Mouse (Mus musculus): ENCODE data around the gene Gpr179. TPM values are rescaled to one million over a fixed set of nuclear protein-coding genes. Genes with fewer than 3 reads are reported as not detected.
A peak's percentile ranks its signal among the peaks of the same experiment; 100 is the strongest.
"Not testable (repeated sequence)": the region's sequence is repeated elsewhere in the genome, so short reads cannot be mapped to it uniquely, and the experiment has no call there.

Gene Gpr179
- polyA plus RNA-seq, 1 experiment from 2014 or later, result 0.07 TPM

DNA sequence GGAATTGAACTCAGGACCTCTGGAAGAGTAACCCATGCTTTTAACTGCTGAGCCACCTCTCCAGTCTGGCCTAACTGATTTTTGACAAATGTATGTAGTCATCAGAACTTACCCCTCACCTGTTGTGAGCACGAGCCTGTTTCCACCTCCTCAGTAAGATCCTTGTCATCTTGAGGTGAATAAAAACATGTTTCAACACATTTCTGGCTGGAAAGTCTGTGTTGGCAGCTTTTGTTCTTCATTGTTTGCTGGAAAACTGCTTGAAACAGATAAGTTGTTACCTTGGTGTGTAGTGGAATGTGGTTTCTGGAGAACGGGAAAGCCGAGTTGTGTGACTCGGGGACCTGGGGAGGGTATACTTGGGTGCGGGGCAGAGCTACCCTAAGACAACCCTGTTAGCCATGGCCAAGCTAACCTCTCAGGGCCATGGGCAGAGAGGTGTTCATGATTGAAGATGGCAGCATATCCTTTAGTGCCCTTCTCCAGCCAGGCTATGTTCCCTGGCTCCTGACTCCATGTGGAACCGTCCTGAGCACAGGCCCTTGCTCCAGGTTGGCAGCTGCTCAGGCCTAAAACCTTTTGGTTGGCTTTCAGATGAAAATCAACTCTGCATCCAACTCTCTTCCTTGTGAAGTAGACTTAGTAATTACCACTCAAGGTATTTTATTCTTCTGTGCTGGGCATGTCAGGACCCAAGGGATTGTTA is 20.4 kb upstream of the Gpr179 start:
- 90% methylated on average over 6 of the region's 6 CpGs for WGBS
- peaks cover 57% of the 10 kb centered on the region for H3K36me3 ChIP-seq (replicated peaks)
- no peak for DNase-seq (ENCODE audit: low spot score)

DNA sequence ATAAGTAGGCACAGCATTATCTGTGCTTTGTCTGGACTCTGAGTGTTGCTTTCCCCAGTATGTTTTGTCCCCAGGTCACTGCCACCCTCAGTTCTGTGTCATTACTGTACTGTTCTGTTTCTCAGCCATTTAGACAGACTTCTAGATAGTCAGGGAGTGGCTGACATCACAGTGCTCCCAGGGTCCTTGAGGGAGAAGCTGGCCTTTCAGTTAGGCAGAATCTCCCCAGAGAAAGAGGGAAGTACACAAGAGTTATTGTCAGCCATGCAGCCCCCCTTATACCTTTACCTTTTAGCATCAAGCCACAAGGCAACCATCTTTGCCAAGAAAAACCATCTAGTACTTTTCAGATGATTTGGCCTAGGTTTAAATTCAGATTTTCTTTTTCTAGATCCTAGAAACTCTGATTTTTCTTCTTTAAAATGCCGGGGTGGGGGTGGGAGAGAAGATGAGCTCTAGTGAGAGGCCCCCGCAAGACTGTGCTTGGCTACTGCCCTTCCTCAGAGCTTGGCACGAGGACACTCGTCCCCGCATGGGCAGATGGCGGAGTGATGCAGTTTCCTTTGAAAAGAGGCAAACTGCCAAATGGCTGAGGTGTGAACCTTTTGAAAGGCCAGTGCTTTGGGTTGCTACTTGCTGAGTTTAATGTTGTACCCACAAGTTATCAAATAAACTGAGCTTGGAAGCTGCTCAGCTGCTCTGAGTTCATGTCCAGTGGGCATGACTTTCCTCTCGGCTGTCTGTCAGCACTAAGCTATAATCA is 18.6 kb upstream of the Gpr179 start:
- no peaks in the 10 kb centered on the region for H3K27me3 ChIP-seq (replicated peaks; ENCODE audit: low read depth, poor library complexity, severe bottlenecking)
- peaks cover 5% of the 10 kb centered on the region for H3K4me1 ChIP-seq
- DNase-seq (ENCODE audit: low spot score), result no peak
- no peaks in the 10 kb centered on the region for H3K9me3 ChIP-seq
- no peak overlapping the region for H3K4me3 ChIP-seq
- H3K36me3 ChIP-seq (replicated peaks), result peaks cover 43% of the 10 kb centered on the region
- 93% methylated on average over 7 of the region's 7 CpGs for WGBS
- H3K27ac ChIP-seq (replicated peaks), result no peak overlapping the region

More for the DNA sequence above, 20.4 kb upstream of the Gpr179 start:
- Histone ChIP-seq H3K9me3 (no peaks in the 10 kb centered on the region), H3K27ac (replicated peaks) (no peak overlapping the region), H3K4me3 (no peak overlapping the region), H3K27me3 (replicated peaks; ENCODE audit: low read depth, poor library complexity, severe bottlenecking) (no peaks in the 10 kb centered on the region), H3K4me1 (no peaks in the 10 kb centered on the region)

DNA sequence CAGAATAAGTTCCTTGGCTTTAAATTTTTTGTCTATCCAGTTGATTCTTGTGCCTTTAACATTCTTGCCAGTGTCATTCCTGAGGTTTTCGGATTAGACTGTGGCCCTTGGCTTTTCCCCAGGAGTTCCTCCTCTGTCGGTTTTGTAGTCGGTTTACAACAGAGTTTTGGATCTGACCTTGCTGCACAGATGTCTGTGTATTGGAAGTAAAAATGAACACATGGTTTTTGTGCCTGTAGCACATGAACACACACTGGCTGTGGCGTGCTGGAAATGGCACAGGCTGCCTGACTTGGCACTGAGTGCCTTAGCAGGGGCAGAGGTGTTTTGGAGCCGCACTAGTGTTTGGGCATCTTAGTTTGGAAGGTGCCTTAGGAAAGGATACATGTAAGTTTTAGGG is 16.6 kb upstream of the Gpr179 start:
- WGBS, result 90% methylated on average over 5 of the region's 5 CpGs
- DNase-seq (ENCODE audit: low spot score), result no peak
- Histone ChIP-seq H3K9me3 (no peaks in the 10 kb centered on the region), H3K27me3 (replicated peaks; ENCODE audit: low read depth, poor library complexity, severe bottlenecking) (no peaks in the 10 kb centered on the region), H3K4me1 (peaks cover 25% of the 10 kb centered on the region), H3K36me3 (replicated peaks) (peaks cover 26% of the 10 kb centered on the region), H3K27ac (replicated peaks) (no peak overlapping the region), H3K4me3 (no peak overlapping the region)

DNA sequence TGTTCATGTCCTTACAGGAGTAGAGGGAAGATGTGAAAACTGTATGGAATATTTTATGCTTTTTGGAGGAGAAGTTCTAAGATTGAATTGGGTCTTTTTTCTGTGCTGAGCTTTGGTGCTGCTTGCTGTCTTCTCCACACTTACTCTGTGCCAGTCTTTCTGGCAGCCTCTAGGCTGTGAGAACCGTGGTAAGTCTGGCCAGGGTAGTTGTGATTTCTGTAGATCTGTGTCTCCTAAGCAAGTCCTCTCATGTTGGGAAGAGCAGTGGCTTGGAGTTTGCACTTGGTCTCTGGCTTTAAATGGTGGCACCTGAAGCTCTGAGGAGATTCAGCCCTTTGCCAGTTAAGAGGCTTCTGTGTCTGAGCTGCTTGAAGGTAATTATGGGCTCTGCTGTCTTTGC is 13.7 kb upstream of the Gpr179 start:
- Histone ChIP-seq H3K4me1 (peaks cover 37% of the 10 kb centered on the region), H3K36me3 (replicated peaks) (peaks cover 15% of the 10 kb centered on the region), H3K4me3 (peak overlapping the region; percentile 100), H3K27ac (replicated peaks) (no peak overlapping the region), H3K9me3 (no peaks in the 10 kb centered on the region), H3K27me3 (replicated peaks; ENCODE audit: low read depth, poor library complexity, severe bottlenecking) (no peaks in the 10 kb centered on the region)
- 68% methylated on average over 1 of the region's 1 CpGs for WGBS
- DNase-seq (ENCODE audit: low spot score), result no peak

DNA sequence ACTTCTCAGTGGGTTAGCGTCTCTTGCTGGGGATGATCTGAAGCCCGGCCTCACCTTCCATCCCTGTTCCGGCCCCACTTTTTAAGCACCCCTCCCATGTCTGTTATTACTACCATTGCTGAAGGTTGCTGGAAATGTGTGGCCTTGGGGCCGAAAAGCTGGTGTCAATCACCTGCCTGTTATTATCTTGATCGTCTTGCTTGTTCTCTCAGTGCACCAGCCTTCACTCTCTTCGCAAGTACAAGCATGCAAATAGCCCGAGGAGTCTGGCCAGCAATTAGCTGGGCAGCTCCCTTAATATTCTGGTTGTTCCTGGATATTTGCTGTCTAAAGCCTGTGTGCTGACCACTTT is 11.7 kb upstream of the Gpr179 start:
- WGBS, result 3% methylated on average over 7 of the region's 7 CpGs
- peak; percentile 43 for DNase-seq (ENCODE audit: low spot score)
- Histone ChIP-seq H3K9me3 (no peaks in the 10 kb centered on the region), H3K36me3 (replicated peaks) (peaks cover 13% of the 10 kb centered on the region), H3K4me3 (peak overlapping the region; percentile 100), H3K4me1 (peaks cover 37% of the 10 kb centered on the region), H3K27ac (replicated peaks) (no peak overlapping the region), H3K27me3 (replicated peaks; ENCODE audit: low read depth, poor library complexity, severe bottlenecking) (no peaks in the 10 kb centered on the region)

DNA sequence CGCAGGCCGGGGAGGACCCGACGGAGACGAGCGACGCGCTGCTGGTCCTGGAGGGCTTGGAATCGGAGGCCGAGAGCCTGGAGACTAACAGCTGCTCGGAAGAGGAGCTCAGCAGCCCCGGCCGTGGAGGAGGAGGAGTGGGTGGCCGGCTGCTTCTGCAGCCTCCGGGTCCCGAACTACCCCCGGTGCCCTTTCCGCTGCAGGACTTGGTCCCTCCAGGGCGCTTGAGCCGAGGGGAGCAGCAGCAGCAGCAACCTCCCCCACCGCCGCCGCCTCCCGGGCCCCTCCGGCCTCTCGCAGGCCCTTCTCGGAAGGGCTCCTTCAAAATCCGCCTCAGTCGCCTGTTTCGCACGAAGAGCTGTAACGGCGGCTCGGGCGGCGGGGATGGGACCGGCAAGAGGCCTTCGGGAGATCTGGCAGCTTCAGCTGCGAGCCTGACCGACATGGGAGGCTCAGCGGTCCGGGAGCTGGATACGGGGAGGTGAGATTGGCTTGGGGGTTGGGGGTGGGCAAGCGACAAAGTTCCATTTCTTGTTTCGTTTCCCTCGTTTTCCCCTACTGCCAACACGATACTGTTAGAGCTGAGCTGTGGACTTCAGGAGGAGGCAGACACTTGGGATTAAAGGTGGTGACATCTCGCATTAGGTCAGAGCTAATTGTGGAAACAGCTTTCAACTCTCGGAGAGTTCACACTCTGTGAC is 11.2 kb upstream of the Gpr179 start:
- under 1% methylated on average over 49 of the region's 49 CpGs for WGBS

DNA sequence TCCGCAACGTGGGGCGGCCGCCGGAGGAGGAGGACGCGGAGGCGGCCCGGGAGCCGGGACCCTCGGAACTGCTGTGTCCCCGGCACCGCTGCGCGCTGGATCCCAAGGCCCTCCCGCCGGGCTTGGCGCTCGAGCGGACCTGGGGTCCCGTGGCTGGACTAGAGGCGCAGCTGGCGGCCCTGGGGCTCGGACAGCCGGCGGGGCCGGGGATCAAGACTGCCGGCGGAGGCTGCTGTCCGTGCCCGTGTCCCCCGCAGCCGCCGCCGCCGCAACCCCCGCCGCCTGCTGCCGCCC is 10.7 kb upstream of the Gpr179 start:
- Histone ChIP-seq H3K4me3 (peak overlapping the region; percentile 100), H3K36me3 (replicated peaks) (peaks cover 4% of the 10 kb centered on the region; the same call in 1 of the 2 replicates), H3K27ac (replicated peaks) (peak overlapping the region; percentile 94), H3K4me1 (peaks cover 37% of the 10 kb centered on the region), H3K27me3 (replicated peaks; ENCODE audit: low read depth, poor library complexity, severe bottlenecking) (no peaks in the 10 kb centered on the region), H3K9me3 (no peaks in the 10 kb centered on the region)
- WGBS, result under 1% methylated on average over 39 of the region's 39 CpGs
- peak; percentile 71 for DNase-seq (ENCODE audit: low spot score)

More for the DNA sequence above, 11.2 kb upstream of the Gpr179 start:
- Histone ChIP-seq H3K36me3 (replicated peaks) (peaks cover 8% of the 10 kb centered on the region), H3K9me3 (no peaks in the 10 kb centered on the region), H3K27ac (replicated peaks) (peak overlapping the region; percentile 94), H3K4me3 (peak overlapping the region; percentile 100), H3K4me1 (peaks cover 37% of the 10 kb centered on the region), H3K27me3 (replicated peaks; ENCODE audit: low read depth, poor library complexity, severe bottlenecking) (no peaks in the 10 kb centered on the region)
- peak; percentile 66 for DNase-seq (ENCODE audit: low spot score)

DNA sequence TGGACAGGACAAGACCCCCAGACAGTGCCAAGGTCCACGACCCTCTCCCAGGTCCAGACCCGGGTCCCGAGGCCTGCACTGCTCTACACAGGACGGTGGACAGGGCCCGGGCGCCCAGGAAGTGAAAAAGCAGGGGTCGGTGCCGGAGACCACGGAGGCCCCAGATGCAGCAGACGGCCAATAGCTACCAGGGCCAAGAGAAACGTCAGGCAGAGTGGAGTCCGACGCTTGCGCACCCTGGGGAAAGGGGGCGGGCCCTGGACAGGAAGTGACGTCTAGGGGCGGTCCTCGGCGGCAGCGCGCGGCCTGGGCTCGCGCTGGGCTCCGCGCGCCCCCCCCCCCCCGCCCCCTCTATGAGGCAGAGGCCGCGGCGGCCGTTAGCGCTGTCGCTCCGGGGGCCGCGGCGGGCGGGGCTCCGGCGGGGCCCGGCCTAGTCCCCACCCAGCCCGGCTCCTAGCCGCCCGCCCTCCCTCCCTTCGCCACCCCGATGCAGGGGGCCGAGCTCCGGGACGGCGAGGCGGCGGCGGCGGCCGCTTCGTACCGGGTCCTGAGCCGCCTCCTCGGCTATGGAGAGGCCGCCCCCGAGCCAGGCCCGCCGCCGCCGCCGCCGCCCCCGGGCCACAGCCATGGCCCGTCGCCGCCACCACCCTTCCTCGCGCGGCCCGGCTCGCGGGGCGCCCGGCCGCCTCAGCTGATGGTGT is 10.2 kb upstream of the Gpr179 start, which contains the start of gene Socs7:
Gene Socs7 (plus strand): TSS at position 604 of the 701 bp plus-strand sequence.
- no peaks in the 10 kb centered on the region for H3K9me3 ChIP-seq
- peak within 1 kb of the TSS; percentile 94 for H3K27ac ChIP-seq (replicated peaks)
- DNase-seq (ENCODE audit: low spot score), result peak; percentile 96
- WGBS, result 1% methylated on average over 73 of the region's 81 CpGs
- peak within 1 kb of the TSS; percentile 100 for H3K4me3 ChIP-seq
- H3K36me3 ChIP-seq (replicated peaks), result peaks cover 1% of the 10 kb centered on the region; the same call in 1 of the 2 replicates
- peaks cover 37% of the 10 kb centered on the region for H3K4me1 ChIP-seq
- no peaks in the 10 kb centered on the region for H3K27me3 ChIP-seq (replicated peaks; ENCODE audit: low read depth, poor library complexity, severe bottlenecking)

DNA sequence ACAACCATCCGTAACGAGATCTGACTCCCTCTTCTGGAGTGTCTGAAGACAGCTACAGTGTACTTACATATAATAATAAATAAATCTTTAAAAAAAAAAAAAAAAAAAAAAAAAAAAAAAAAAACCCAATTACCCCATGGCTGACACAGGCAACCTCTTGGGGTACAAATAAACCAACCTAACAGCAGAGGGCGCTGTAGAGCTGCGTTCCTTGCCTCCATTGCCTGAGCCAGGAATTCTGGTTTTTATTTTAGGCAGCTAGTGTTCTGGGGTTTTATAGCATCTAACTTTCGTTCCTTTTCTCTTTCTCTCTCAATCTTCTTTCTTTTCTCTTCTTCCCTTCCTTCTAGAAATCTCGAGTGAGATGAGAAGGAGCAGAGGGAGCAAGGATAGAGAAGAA is 5.8 kb upstream of the Gpr179 start:
- WGBS, result 20% methylated on average over 6 of the region's 6 CpGs
- H3K27me3 ChIP-seq (replicated peaks; ENCODE audit: low read depth, poor library complexity, severe bottlenecking); H3K9me3 ChIP-seq; H3K36me3 ChIP-seq (replicated peaks); H3K4me3 ChIP-seq; H3K4me1 ChIP-seq; H3K27ac ChIP-seq (replicated peaks): not testable (repeated sequence)
- peak; percentile 71 for DNase-seq (ENCODE audit: low spot score)

DNA sequence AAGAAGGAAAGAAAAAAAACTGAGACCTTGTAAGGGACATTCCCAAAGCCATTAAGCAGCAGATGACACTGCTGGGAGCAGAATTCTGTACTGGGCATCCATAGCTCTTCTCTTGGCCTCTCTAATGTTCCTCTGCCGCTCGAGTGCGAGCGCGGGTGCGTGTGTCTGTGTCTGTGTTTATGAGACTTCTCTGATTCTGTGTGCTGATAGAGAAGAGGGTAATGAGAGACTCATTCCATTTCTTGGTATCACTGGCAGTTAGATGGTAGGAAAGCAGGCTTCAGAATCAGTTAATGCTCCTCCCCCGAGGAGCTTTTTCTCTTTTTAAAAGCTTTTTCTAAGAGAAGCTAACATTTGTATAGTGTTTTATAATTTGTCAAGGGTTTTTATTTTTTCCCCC is 3.4 kb upstream of the Gpr179 start:
- WGBS, result 87% methylated on average over 7 of the region's 7 CpGs
- no peaks in the 10 kb centered on the region for H3K9me3 ChIP-seq
- no peak overlapping the region for H3K4me3 ChIP-seq
- no peak overlapping the region for H3K27ac ChIP-seq (replicated peaks)
- no peaks in the 10 kb centered on the region for H3K36me3 ChIP-seq (replicated peaks)
- peaks cover 19% of the 10 kb centered on the region for H3K4me1 ChIP-seq
- no peaks in the 10 kb centered on the region for H3K27me3 ChIP-seq (replicated peaks; ENCODE audit: low read depth, poor library complexity, severe bottlenecking)
- DNase-seq (ENCODE audit: low spot score), result no peak

DNA sequence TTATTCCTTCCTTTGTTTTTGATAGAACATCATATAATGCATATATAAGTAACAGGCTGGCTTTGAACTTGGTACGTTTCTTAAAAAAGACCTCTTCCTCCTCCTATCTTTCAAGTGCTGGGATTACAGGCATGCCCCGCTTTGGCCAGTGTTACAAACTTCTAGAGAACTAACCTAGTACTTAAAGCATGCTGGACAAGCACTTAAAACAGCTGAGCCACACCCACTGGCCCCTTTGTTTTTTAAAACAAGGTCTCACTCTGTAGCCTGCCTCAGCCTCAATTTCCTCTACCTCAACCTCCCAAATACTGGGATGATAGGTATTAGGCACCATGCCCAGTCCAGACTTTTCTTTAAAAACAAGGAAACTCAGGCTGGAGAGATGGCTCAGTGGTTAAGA is 2.8 kb upstream of the Gpr179 start:
- WGBS, result 84% methylated on average over 2 of the region's 2 CpGs
- Histone ChIP-seq H3K27me3 (replicated peaks; ENCODE audit: low read depth, poor library complexity, severe bottlenecking) (no peaks in the 10 kb centered on the region), H3K4me1 (peaks cover 25% of the 10 kb centered on the region), H3K36me3 (replicated peaks) (no peaks in the 10 kb centered on the region), H3K9me3 (no peaks in the 10 kb centered on the region), H3K4me3 (no peak overlapping the region), H3K27ac (replicated peaks) (no peak overlapping the region)
- no peak for DNase-seq (ENCODE audit: low spot score)

DNA sequence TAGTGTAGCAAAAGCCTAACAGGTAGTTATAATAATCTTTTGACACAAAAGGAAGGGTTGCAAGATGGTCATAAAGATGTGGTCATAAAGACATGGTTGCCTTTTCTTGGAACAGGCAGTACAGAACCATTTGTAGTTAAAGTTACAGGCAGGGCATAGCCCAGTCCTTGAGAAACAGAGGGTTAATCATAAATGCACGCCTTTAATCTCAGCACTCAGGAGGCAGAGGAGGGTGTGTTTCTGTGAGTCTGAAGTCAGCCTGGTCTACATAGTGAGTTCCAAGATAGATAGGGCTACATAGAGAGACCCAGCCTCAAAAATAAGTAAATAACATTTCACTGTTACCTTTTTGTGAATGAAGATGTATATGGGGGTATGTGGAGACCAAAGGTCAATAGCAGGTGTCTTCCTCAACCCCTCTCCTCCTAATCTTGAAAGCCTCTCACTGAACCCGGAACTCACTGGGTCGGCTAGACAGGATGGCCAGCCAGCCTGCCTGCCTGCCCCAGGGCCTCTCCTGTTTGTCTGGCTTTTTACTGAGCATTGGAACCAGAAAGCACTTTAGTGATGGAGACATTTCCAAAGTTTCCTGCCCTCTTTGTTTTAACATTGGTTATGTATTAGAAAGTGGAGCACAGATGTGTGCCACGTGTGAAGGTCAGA is 1.2 kb upstream of the Gpr179 start:
- Histone ChIP-seq H3K4me3 (no peak overlapping the region), H3K4me1 (peaks cover 28% of the 10 kb centered on the region), H3K9me3 (no peaks in the 10 kb centered on the region), H3K27me3 (replicated peaks; ENCODE audit: low read depth, poor library complexity, severe bottlenecking) (no peaks in the 10 kb centered on the region), H3K36me3 (replicated peaks) (no peaks in the 10 kb centered on the region), H3K27ac (replicated peaks) (no peak overlapping the region)
- DNase-seq (ENCODE audit: low spot score), result no peak
- WGBS, result 66% methylated on average over 4 of the region's 4 CpGs
